Mouse (Mus musculus) stomach, postnatal 0 days (tissue): Measurements from ENCODE around the gene Timm8b.

Experiments used
- CTCF ChIP-seq: IDR thresholded peaks from 2 replicates; pipeline ENCODE4 v1.5.1; 2016; ENCODE audit warnings: antibody characterized with exemption, low read depth, mild to moderate bottlenecking, moderate library complexity
- EP300 ChIP-seq: optimal IDR thresholded peaks from 2 replicates; pipeline ENCODE3; 2016; ENCODE audit warnings: antibody characterized with exemption

DNA sequence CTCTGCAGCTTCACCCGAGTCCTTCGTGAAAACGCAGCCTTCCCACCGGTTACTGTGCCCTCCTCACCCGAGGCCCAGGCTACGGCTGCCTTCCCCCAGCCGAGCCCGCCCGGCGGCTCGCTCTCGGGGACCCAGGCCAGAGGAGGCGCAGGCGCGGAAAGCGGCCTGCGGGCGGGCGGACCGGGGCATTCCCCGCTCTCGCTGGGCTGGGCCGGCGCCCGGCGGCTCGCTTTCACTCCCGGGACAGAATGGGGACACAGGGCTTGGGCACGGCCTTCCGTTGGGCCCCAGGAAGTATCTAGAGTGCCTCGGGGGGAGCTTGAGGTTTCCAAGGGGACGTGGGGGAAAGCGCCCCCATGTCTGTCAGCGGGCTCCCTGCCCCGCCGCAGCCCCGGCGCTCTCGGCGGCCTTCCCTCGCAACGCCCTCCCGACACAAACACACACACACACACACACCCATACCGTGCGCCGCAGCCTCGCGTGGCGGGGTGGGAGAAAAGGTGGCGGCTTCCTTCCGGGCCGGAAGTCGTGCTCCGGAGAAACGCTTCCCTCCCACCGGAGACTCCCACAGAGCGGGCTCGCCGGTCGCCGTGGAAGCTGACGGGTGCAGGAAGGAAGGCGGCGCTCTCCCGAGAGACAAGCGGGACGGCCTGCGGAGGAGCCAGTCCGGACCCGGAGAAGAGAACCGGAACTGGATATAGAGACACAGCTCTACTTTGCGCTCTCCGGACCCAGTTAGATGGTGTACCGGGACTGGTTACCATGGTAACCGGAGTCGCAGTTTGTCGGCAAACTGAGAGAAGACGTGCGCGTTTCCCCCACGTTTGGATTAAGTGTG lies 13.3 kb downstream of the Timm8b start, which contains the start of the genes Pih1d2 and Nkapd1:
- peak; percentile 42 for TF ChIP-seq CTCF
- TF ChIP-seq EP300: no peak
